Mouse (Mus musculus): ENCODE measurements around the gene Tmem45b. TPM values are rescaled to one million over a fixed set of nuclear protein-coding genes. Genes with fewer than 3 reads are reported as not detected.
A peak's percentile ranks its signal among the peaks of the same experiment; 100 is the strongest.

Gene Tmem45b
- total RNA-seq, 1 experiment = 2.0 TPM

GRCm38 (mm10) chr9:31386368-31387180 is 77.7 kb downstream of the Tmem45b start:
- in situ Hi-C loops (cut with MboI; ENCODE audit: low sequenced_read_pairs in 2 of 2, unreplicated experiment in 2 of 2) = no loop called here
- peaks cover 4% of the 10 kb centered on the region; the same call in 1 of the 2 replicates for H3K36me3 ChIP-seq (ENCODE audit: control insufficient read depth, insufficient read depth, low read length, poor library complexity, severe bottlenecking)
- H3K9me3 ChIP-seq (ENCODE audit: control insufficient read depth, insufficient read depth, low read depth, low read length) = no peaks in the 10 kb centered on the region
- 0 out of 2 replicates have a peak, but pooled peaks have one; percentile 12 for TF ChIP-seq HCFC1 (IDR thresholded peaks at IDR 0.05; ENCODE audit: borderline replicate concordance, insufficient read depth, low read length)
- TF ChIP-seq ZNF384 (IDR thresholded peaks at IDR 0.05; ENCODE audit: low read depth, low read length) = no peak
- peak overlapping the region; percentile 90 for H3K9ac ChIP-seq (ENCODE audit: insufficient read depth, low read depth, low read length, poor library complexity, severe bottlenecking)
- peaks cover 0 to 4% of the 10 kb centered on the region in 2 experiments; a peak in 2 of 4 replicates for H3K4me1 ChIP-seq (ENCODE audit: control insufficient read depth in 2 of 2, insufficient read depth in 2 of 2, low read length in 2 of 2, poor library complexity in 1 of 2)
- H3K4me3 ChIP-seq (ENCODE audit: insufficient read depth in 1 of 2, low read depth in 1 of 2, low read length in 2 of 2, poor library complexity in 1 of 2, severe bottlenecking in 1 of 2) = peak overlapping the region; percentile 85 to 92
- no peak for DNase-seq (ENCODE audit: low read depth, low spot score)
- no peak overlapping the region for H3K27ac ChIP-seq (ENCODE audit: insufficient read depth, low read depth, low read length, poor library complexity, severe bottlenecking)

GRCm38 (mm10) chr9:31385947-31386354 is 78.3 kb downstream of the Tmem45b start, which contains the start of gene Nfrkb:
Gene Nfrkb, plus strand, starts transcription at chr9:31386192.
- no peak within 1 kb of the TSS for H3K27ac ChIP-seq (ENCODE audit: insufficient read depth, low read depth, low read length, poor library complexity, severe bottlenecking)
- TF ChIP-seq CHD2 (IDR thresholded peaks at IDR 0.05; ENCODE audit: low read depth, low read length) (no peak), ZC3H11A (IDR thresholded peaks at IDR 0.05; ENCODE audit: borderline replicate concordance, low read depth, low read length) (no peak), HCFC1 (IDR thresholded peaks at IDR 0.05; ENCODE audit: borderline replicate concordance, insufficient read depth, low read length) (0 out of 2 replicates have a peak, but pooled peaks have one; percentile 10), ZNF384 (IDR thresholded peaks at IDR 0.05; ENCODE audit: low read depth, low read length) (no peak), MAFK (IDR thresholded peaks at IDR 0.05; ENCODE audit: insufficient read depth, low read depth, low read length) (no peak)
- H3K9me3 ChIP-seq (ENCODE audit: control insufficient read depth, insufficient read depth, low read depth, low read length) = no peaks in the 10 kb centered on the region
- H3K4me3 ChIP-seq (ENCODE audit: insufficient read depth in 1 of 2, low read depth in 1 of 2, low read length in 2 of 2, poor library complexity in 1 of 2, severe bottlenecking in 1 of 2) = peak within 1 kb of the TSS; percentile 85 to 92
- peaks cover 2% of the 10 kb centered on the region; the same call in 1 of the 2 replicates for H3K36me3 ChIP-seq (ENCODE audit: control insufficient read depth, insufficient read depth, low read length, poor library complexity, severe bottlenecking)
- peak; percentile 89 for DNase-seq (ENCODE audit: low read depth, low spot score)
- H3K9ac ChIP-seq (ENCODE audit: insufficient read depth, low read depth, low read length, poor library complexity, severe bottlenecking) = peak within 1 kb of the TSS; percentile 90
- in situ Hi-C loops (cut with MboI; ENCODE audit: low sequenced_read_pairs in 2 of 2, unreplicated experiment in 2 of 2) = no loop called here
- H3K4me1 ChIP-seq (ENCODE audit: control insufficient read depth in 2 of 2, insufficient read depth in 2 of 2, low read length in 2 of 2, poor library complexity in 1 of 2) = peaks cover 2 to 4% of the 10 kb centered on the region in 2 experiments; a peak in 3 of 4 replicates

- no peaks in the 10 kb centered on the region for H3K9me3 ChIP-seq (ENCODE audit: control insufficient read depth, insufficient read depth, low read depth, low read length)
- in situ Hi-C loops (cut with MboI; ENCODE audit: low sequenced_read_pairs in 2 of 2, unreplicated experiment in 2 of 2) = no loop called here
- TF ChIP-seq ZNF384 (IDR thresholded peaks at IDR 0.05; ENCODE audit: low read depth, low read length) = no peak
- no peak for TF ChIP-seq HCFC1 (IDR thresholded peaks at IDR 0.05; ENCODE audit: borderline replicate concordance, insufficient read depth, low read length)
- no peak for DNase-seq (ENCODE audit: low read depth, low spot score)
- H3K36me3 ChIP-seq (ENCODE audit: control insufficient read depth, insufficient read depth, low read length, poor library complexity, severe bottlenecking) = peaks cover 2% of the 10 kb centered on the region; the same call in 1 of the 2 replicates
- H3K27ac ChIP-seq (ENCODE audit: insufficient read depth, low read depth, low read length, poor library complexity, severe bottlenecking) = no peak overlapping the region
- peaks cover 2 to 6% of the 10 kb centered on the region in 2 experiments; a peak in 3 of 4 replicates for H3K4me1 ChIP-seq (ENCODE audit: control insufficient read depth in 2 of 2, insufficient read depth in 2 of 2, low read length in 2 of 2, poor library complexity in 1 of 2)
- H3K9ac ChIP-seq (ENCODE audit: insufficient read depth, low read depth, low read length, poor library complexity, severe bottlenecking) = peak overlapping the region; percentile 52; the same call in 1 of the 2 replicates
- H3K4me3 ChIP-seq (ENCODE audit: insufficient read depth in 1 of 2, low read depth in 1 of 2, low read length in 2 of 2, poor library complexity in 1 of 2, severe bottlenecking in 1 of 2) = peak overlapping the region; percentile 59 to 85
Measured at GRCm38 (mm10) chr9:31385500-31385869, 78.8 kb downstream of the Tmem45b start.

- Histone ChIP-seq H3K27ac (ENCODE audit: insufficient read depth, low read depth, low read length, poor library complexity, severe bottlenecking) (no peak overlapping the region), H3K9ac (ENCODE audit: insufficient read depth, low read depth, low read length, poor library complexity, severe bottlenecking) (peak overlapping the region; percentile 52; the same call in 1 of the 2 replicates), H3K36me3 (ENCODE audit: control insufficient read depth, insufficient read depth, low read length, poor library complexity, severe bottlenecking) (peaks cover 2% of the 10 kb centered on the region; the same call in 1 of the 2 replicates), H3K4me1 (ENCODE audit: control insufficient read depth in 2 of 2, insufficient read depth in 2 of 2, low read length in 2 of 2, poor library complexity in 1 of 2) (peaks cover 2 to 6% of the 10 kb centered on the region in 2 experiments; a peak in 3 of 4 replicates), H3K9me3 (ENCODE audit: control insufficient read depth, insufficient read depth, low read depth, low read length) (no peaks in the 10 kb centered on the region), H3K4me3 (ENCODE audit: insufficient read depth in 1 of 2, low read depth in 1 of 2, low read length in 2 of 2, poor library complexity in 1 of 2, severe bottlenecking in 1 of 2) (peak overlapping the region in 1 of 2 experiments; percentile 85; a peak in 1 of 4 replicates)
- in situ Hi-C loops (cut with MboI; ENCODE audit: low sequenced_read_pairs in 2 of 2, unreplicated experiment in 2 of 2) = no loop called here
- no peak for DNase-seq (ENCODE audit: low read depth, low spot score)
- TF ChIP-seq CHD2 (IDR thresholded peaks at IDR 0.05; ENCODE audit: low read depth, low read length) (no peak), ZNF384 (IDR thresholded peaks at IDR 0.05; ENCODE audit: low read depth, low read length) (no peak), MAFK (IDR thresholded peaks at IDR 0.05; ENCODE audit: insufficient read depth, low read depth, low read length) (no peak), ZC3H11A (IDR thresholded peaks at IDR 0.05; ENCODE audit: borderline replicate concordance, low read depth, low read length) (no peak), HCFC1 (IDR thresholded peaks at IDR 0.05; ENCODE audit: borderline replicate concordance, insufficient read depth, low read length) (no peak)
Measured at GRCm38 (mm10) chr9:31384786-31385499, 79.3 kb downstream of the Tmem45b start.
